Mouse (Mus musculus) T-helper 2 cell (primary cell): Measurements from ENCODE around the gene Cmbl.

Source experiments
- in situ Hi-C: fragments of 300-600 bp; cut with MboI, MseI; formaldehyde crosslinking; loops from one replicate; pipeline ENCODE4 v1.15.1; 2025; ENCODE audit warnings: high pct_unique_total_duplicates

Gene Cmbl

GRCm38 (mm10) chr15:31565184-31565583 is at the start of gene Cmbl:
TSS of gene Cmbl (plus strand) at chr15:31565389.
- in situ Hi-C loops: no loop called here

DNA sequence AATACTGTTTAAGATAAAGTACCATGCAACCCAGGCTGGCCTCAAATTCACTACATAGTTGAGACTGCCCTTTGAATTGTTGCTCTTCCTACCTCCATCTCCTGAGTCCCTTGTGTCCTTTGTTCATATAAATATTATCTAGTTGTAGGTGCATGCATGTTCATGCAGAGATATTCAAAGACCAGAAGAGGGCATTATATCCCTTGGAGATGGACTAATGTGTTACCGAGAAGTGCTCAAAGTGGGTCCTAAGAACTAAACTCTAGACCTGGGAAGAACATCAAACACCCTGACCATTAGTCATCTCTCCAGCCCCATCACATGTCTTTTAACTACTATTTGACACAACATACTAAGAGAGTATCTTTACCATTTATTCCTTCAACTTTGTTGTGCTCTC is 48.0 kb upstream of the Cmbl start:
- in situ Hi-C loops: loop anchor here (5.0 kb wide), 1 partner anchor 40 kb away; no protein-coding TSS in a partner anchor

DNA sequence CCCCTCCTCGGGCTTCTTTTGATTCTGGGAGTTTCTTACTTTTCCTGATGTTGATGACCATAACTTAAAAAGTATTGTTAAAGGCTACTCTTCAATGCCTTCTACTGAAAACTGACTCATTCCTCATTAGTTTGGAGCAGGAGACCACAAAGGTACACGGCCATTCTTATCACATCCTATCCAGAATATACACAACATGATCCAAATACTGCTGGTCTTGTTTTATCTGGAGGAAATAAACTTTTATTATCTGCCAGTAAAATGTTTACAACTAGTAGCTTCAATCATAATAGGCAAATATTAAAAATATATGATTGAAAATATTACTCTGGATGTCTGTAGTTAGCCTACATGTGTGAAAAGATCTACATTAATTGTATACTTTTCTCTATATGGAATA is 46.8 kb upstream of the Cmbl start:
- in situ Hi-C loops: loop anchor here (5.0 kb wide), 1 partner anchor 39 kb away; no protein-coding TSS in a partner anchor

DNA sequence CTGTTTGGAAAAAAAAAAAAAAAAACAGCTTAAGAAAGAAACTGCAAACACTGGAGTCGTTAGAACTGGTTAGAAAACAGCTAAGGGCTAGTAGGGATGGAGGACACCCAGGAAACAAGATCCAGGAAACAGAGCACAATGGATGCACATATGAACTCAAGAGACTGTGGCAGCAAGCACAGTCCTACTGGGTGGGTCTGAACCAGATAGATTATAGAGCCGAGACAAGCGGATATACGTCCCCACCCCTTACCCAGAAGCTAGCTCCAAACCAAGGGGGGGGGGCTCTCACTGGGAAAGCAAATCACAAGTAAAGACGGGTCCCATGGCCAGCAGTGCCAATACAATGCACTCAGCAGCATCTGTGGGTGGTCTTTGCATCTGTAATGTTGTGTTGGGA is 46.2 kb upstream of the Cmbl start:
- in situ Hi-C loops: loop anchor here (5.0 kb wide), 1 partner anchor 38 kb away; no protein-coding TSS in a partner anchor

DNA sequence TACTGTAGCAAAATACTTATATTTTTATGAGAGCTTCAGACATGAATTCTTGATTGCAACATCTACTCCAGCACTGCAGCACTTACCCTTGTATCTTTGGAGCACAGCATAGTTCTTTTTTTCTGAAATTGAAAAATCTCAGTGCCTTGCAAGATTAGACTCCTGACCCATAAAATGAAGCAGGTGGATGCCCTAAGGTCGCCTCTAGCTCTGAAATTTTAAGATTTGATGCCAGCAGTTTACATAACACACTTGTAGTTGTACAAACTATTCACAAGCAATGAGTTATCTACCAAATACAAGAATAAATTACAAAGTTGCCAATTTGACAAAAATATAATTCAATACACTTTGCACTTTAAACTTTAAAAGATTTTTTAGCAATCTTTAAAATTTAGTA is 38.7 kb upstream of the Cmbl start:
- in situ Hi-C loops: no loop called here

DNA sequence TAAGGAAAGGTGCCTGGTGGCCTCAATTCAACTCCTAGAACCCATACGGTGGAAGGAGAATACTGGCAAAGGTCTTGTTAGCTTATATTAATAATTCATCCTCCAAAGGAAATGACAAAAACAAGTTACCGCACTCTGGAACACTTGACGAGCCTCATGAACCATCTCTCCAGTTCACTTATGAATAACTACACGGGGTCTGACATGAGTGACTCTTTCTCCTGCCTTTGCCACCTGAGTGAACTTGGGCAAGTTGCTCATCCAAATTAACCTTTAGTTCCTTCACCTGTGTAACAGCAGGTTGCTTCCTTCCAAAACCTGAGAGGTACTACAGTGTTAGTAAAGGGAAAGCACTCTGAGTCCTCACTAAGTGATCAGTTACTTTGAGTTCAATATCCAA is 36.7 kb upstream of the Cmbl start:
- in situ Hi-C loops: no loop called here

DNA sequence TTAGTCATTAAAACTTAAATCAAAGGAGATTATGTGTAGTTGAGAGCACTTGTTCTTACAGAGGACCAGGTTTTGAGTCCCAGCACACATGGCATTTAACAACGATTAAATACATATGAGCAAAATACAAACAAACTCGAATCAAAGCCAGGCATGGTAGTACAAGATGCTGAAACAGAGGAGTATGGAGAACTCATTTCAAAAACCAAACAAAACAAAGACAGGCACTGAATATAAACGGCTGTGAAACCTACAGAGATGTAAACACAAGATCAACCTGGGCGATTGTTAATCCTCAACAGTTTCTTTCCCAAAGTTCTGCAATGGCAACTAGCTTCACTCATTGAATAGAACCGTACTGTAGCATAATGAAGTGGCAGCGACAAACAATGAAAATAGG is 36.1 kb upstream of the Cmbl start:
- in situ Hi-C loops: no loop called here

DNA sequence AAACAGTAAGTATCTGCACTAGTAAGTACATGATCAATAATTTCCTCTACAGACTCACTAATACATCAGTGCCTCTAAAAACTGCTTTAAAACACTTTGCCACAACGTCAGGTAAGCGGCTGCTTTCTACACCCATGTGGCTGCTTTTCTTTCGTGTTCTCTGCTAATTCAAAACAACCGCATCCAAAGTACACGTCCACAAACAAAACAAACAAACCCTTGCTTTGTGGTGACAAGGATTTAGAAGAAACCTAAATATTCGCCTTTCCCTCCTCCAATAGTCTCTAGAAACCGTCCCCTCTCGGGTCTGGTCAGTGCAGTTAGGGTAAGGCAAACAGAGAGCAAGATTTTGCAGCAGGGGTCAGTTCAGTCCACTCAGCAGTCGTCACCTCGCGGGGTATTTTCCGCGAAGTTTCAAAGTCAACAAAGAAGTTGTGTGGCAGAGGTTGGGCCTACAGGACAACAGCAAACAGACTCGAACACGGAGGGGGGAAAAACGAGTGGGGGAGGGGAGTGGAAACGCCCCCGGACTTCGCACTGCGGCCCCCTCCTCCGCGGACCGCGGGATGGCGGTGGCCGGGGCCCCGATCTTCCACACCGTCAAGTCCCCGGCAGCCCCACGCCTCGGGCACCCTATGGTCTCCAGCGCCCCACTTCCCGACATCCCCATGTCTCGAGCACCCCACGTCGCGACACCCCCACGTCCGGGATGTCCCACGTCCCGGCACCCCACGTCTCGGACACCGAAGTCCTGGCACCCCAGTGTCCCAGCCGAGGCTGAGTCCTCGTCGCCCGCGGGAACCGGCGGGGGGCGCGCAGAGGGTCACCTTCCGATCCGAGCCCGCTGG is 35.2 kb upstream of the Cmbl start:
- in situ Hi-C loops: loop anchor here (5.0 kb wide), 1 partner anchor 72 kb away; the partner anchor contains the start of genes Cct5 and Fam173b

- in situ Hi-C loops: loop anchor here (5.0 kb wide), 1 partner anchor 71 kb away; the partner anchor contains the start of genes Cct5 and Fam173b
These were observed 34.3 kb upstream of the Cmbl start, which contains the start of gene March6 for GRCm38 (mm10) chr15:31530659-31531445. TSS of gene March6 (minus strand) at chr15:31531053.

GRCm38 (mm10) chr15:31531446-31532330 is 33.5 kb upstream of the Cmbl start:
- in situ Hi-C loops: loop anchor here (5.0 kb wide), 1 partner anchor 71 kb away; the partner anchor contains the start of genes Cct5 and Fam173b

- in situ Hi-C loops: loop anchor here (5.0 kb wide), 1 partner anchor 70 kb away; the partner anchor contains the start of genes Cct5 and Fam173b
These were observed 32.7 kb upstream of the Cmbl start for GRCm38 (mm10) chr15:31532331-31533021.

DNA sequence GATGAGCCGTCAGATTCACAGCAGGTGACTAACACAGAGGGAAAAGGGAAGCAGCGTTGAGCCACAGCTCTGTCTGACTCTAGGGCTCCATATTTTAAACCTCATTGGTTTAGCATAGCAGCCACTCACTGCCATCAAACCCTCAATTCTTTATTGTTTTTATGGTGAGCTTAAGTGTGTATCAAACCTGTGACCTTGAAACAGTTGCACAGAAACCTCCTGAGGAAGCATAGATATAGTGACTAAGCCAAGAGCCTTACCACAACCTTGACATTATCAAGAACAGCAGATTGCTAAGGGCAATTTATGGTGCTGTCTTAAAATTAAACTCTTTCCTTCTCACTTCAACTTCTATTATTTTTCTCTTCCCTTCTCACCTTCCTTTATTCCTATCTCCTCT is 31.7 kb upstream of the Cmbl start:
- in situ Hi-C loops: loop anchor here (5.0 kb wide), 1 partner anchor 69 kb away; the partner anchor contains the start of genes Cct5 and Fam173b

DNA sequence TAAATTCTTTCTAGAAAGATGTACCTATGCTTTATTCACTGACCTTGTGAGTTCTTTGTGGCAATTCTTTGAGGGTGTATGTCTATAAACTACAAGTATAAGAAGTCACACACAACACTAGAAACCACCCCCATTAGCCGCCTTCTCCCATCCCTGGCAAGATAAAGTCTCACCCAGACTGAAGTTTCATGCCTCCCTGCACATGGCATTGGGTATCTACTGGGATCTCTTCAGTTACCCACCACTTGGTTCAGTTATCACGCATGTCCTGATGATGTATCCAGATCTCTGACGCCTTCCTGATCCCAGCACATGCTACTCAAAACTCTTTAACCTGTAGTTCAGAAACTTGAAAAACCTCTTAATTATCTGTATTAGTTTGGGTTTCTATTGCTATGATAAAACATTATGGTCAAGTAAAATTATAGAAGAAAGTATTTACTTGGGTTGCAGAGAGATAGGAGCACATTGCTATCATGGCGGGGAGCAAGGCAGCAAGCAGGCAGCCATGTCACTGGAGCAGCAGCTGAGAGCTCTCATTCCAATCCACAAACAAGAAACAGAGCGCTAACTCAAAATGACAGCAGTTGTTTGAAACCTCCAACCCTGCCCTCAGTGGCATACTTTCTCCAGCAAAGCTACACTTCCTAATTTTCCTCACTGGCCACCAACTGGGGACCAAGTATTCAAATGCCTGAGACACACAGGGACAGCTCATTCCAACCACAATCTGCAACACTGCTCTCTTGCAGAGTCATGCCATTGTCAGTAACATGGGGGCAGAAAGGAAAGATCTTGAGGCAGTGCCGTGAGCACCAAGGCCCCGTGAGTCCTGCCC is 30.5 kb upstream of the Cmbl start:
- in situ Hi-C loops: loop anchor here (5.0 kb wide), 1 partner anchor 68 kb away; the partner anchor contains the start of genes Cct5 and Fam173b

- in situ Hi-C loops: no loop called here
These were observed 29.8 kb upstream of the Cmbl start for GRCm38 (mm10) chr15:31535259-31535855.

DNA sequence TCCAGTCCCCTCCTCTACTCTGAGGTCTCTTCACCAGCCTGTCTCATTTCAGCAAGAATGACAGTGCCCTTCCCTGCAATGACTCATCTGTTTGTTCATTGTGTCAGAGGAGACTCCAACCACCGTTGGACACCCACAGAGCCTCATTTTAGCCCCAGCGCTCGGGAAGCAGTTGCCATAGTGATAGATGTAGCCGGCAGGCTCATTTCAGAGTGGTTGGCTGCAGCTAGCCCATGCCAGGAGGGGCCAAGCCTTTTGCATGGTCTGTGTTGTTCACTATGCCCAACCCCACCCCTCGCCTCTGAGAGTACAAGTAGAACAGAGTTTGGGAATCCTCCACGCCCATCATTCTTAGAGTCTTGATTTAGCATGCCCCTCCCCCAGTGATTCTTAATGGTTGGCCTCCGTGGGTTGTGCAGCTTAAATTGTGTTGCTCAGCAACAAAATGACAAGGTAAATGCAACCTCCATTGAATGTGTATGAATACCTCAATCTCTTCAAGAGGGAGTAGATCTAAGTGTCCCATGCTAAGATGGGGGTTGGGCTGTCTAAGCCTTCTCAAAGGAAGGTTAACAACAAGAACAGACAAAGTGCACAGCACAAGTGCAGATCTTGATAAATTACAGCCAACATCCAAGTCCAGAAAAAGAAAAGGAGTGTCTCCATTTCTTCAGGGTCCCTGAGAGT is 29.0 kb upstream of the Cmbl start:
- in situ Hi-C loops: no loop called here

DNA sequence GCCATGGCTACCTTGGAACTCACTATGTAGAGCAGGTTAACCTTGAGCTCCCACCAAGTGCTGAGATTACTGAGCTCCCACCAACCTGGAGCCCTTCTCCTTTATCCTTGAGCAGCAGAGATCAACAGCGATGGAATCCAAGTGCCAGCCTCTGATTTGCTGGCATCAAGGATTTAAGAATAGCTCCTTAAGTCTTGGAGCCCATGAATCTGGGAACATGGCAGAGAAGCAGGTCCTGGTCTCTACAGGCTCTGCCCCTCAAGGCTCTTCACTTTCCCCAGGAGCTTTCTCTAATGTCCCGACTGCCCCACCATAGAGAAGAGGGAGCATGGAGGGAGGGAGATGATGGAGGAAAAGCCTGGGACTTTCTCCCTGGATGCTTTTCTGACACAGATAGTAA is 27.5 kb upstream of the Cmbl start:
- in situ Hi-C loops: no loop called here

DNA sequence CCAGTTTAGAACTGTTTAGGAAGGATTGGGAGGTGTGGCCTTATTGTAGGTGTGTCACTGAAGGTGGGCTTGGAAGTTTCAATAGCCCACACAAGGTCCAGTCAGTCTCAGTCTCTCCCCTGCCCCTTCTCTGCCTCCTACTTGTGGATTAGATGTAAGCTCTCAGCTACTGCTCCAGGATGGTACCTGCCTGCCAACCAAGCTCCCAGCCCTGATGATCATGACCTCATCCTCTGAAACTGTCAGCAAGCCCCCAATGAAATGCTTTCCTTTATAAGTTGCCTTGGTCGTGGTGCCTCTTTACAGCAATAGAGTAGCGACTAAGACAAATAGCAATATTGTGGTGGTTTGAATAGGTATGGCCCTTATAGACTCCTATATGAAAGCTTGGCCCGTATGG is 26.8 kb upstream of the Cmbl start:
- in situ Hi-C loops: no loop called here
